38 mouse cellular contexts compared by ENCODE assay signal in genomic region chr11:46371250-46371649, GRCm38 (mm10). TPM values are rescaled to one million over a fixed set of nuclear protein-coding genes. Genes with fewer than 3 reads are reported as not detected.
"Had no signal": no experiment of that assay in that cellular context is flagged by ENCODE, and none has a peak within 500 bp of the region (broad histone marks: within the 10 kb centered on the region; RNA-seq: fewer than 3 reads in every experiment).

No protein-coding gene starts in this region.

- H3K9me3 ChIP-seq: embryonic facial prominence, embryonic 10.5 days; embryonic facial prominence, embryonic 12.5 days; embryonic facial prominence, embryonic 13.5 days; embryonic facial prominence, embryonic 15.5 days; forebrain, embryonic 10.5 days; forebrain, embryonic 12.5 days; forebrain, embryonic 13.5 days; forebrain, embryonic 15.5 days; heart, embryonic 10.5 days had no signal

- H3K4me2 ChIP-seq: embryonic facial prominence, embryonic 12.5 days; embryonic facial prominence, embryonic 13.5 days; embryonic facial prominence, embryonic 15.5 days; forebrain, embryonic 12.5 days; forebrain, embryonic 13.5 days; forebrain, embryonic 15.5 days had no signal

- H3K4me1 ChIP-seq: embryonic facial prominence, embryonic 12.5 days; embryonic facial prominence, embryonic 15.5 days; forebrain, embryonic 10.5 days; forebrain, embryonic 12.5 days; forebrain, embryonic 13.5 days; forebrain, embryonic 15.5 days; heart, embryonic 10.5 days had no signal

- DNase-seq: cerebellum, adult 9-11 months; cerebellum, postnatal 10 days; cerebellum, postnatal 14 days; cerebellum, postnatal 25 days; cerebellum, postnatal 36 days; embryo, embryonic 11 days; forebrain, postnatal 0 days; gastrocnemius, adult 2 months; gastrocnemius, postnatal 10 days; gastrocnemius, postnatal 14 days; gastrocnemius, postnatal 25 days; gastrocnemius, postnatal 36 days; heart, adult 11 months; heart, adult 18-20 months; heart, adult 2 months had no signal

- H3K9ac ChIP-seq: embryonic facial prominence, embryonic 12.5 days; embryonic facial prominence, embryonic 13.5 days; embryonic facial prominence, embryonic 15.5 days; forebrain, embryonic 12.5 days; forebrain, embryonic 13.5 days; forebrain, embryonic 15.5 days; forebrain, postnatal 0 days had no signal

- H3K36me3 ChIP-seq: embryonic facial prominence, embryonic 10.5 days; embryonic facial prominence, embryonic 12.5 days; embryonic facial prominence, embryonic 13.5 days; embryonic facial prominence, embryonic 15.5 days; forebrain, embryonic 10.5 days; forebrain, embryonic 12.5 days; forebrain, embryonic 15.5 days; heart, embryonic 10.5 days had no signal

- H3K27me3 ChIP-seq: embryonic facial prominence, embryonic 12.5 days; embryonic facial prominence, embryonic 13.5 days; embryonic facial prominence, embryonic 15.5 days; forebrain, embryonic 12.5 days; forebrain, embryonic 13.5 days; forebrain, embryonic 15.5 days had no signal

- H3K27ac ChIP-seq: embryonic facial prominence, embryonic 10.5 days; embryonic facial prominence, embryonic 12.5 days; embryonic facial prominence, embryonic 13.5 days; embryonic facial prominence, embryonic 15.5 days; forebrain, embryonic 10.5 days; forebrain, embryonic 12.5 days; forebrain, embryonic 13.5 days; forebrain, embryonic 15.5 days; gastrocnemius, adult 2 months; heart, adult 2 months; heart, embryonic 10.5 days had no signal

- H3K4me3 ChIP-seq: embryonic facial prominence, embryonic 10.5 days; embryonic facial prominence, embryonic 12.5 days; embryonic facial prominence, embryonic 13.5 days; embryonic facial prominence, embryonic 15.5 days; erythroblast, embryonic 14.5 days; forebrain, embryonic 10.5 days; forebrain, embryonic 12.5 days; forebrain, embryonic 13.5 days; forebrain, embryonic 15.5 days; gastrocnemius, adult 2 months; heart, adult 2 months; heart, embryonic 10.5 days had no signal

RNA-seq across cellular contexts. Expression of gene Itk, which starts 18.1 kb away (rescaled TPM):
- total RNA-seq: gastrocnemius, adult 2 months; gastrocnemius, adult 8-10 months had no signal
- polyA plus RNA-seq: embryonic facial prominence, embryonic 11.5 days; embryonic facial prominence, embryonic 13.5 days; forebrain, embryonic 10.5 days; forebrain, embryonic 12.5 days; forebrain, embryonic 13.5 days; forebrain, embryonic 14.5 days; forebrain, embryonic 15.5 days; forebrain, embryonic 16.5 days had no signal

RNA-seq across cellular contexts. Expression of gene Fam71b, which starts 25.1 kb away (rescaled TPM):
- total RNA-seq: common myeloid progenitor, adult 5-6 weeks; forebrain, postnatal 0 days; gastrocnemius, adult 18-20 months; gastrocnemius, adult 2 months; gastrocnemius, adult 8-10 months; gastrocnemius, postnatal 10 days; gastrocnemius, postnatal 14 days; gastrocnemius, postnatal 25 days; gastrocnemius, postnatal 36 days; gastrocnemius, postnatal 4 days; granulocyte monocyte progenitor cell, adult 5-6 weeks; heart, adult 18-20 months; heart, adult 2 months; heart, adult 8-10 months had no signal
- polyA plus RNA-seq: cortical plate, adult 2 months; embryonic facial prominence, embryonic 10.5 days; embryonic facial prominence, embryonic 11.5 days; embryonic facial prominence, embryonic 12.5 days; embryonic facial prominence, embryonic 13.5 days; embryonic facial prominence, embryonic 14.5 days; embryonic facial prominence, embryonic 15.5 days; erythroblast, embryonic 14.5 days; forebrain, embryonic 10.5 days; forebrain, embryonic 11.5 days; forebrain, embryonic 12.5 days; forebrain, embryonic 13.5 days; forebrain, embryonic 14.5 days; forebrain, embryonic 15.5 days; forebrain, embryonic 16.5 days; forebrain, postnatal 0 days; frontal cortex, adult 2 months; heart, embryonic 10.5 days had no signal
